Mouse (Mus musculus) midbrain, postnatal 0 days (tissue): ENCODE data around the gene Topaz1. TPM values are rescaled to one million over a fixed set of nuclear protein-coding genes. Genes with fewer than 3 reads are reported as not detected.

Experiments used
- ATAC-seq: fragments of 200-750 bp; cut with Nextera tagmentation; 2 replicates; pipeline ENCODE4 v1.8.0; 2017; ENCODE audit warnings: moderate number of reproducible peaks, mild to moderate bottlenecking, moderate TSS enrichment, moderate library complexity; ENCODE audit not compliant: low FRiP score
- DNase-seq: peaks from one replicate; pipeline ENCODE4 v3.0.0-alpha.2; 2015; ENCODE audit warnings: low spot score
- H3K27ac ChIP-seq: fragments of 300-500 bp; sonication (generic); 2 replicates; pipeline ENCODE4 v1.5.1; 2014; ENCODE audit warnings: low read depth, mild to moderate bottlenecking, low read length, mixed read lengths
- H3K27me3 ChIP-seq: fragments of 300-500 bp; sonication (generic); 2 replicates; pipeline ENCODE4 v1.6.1; 2014; ENCODE audit warnings: low read length, control low read depth, mixed read lengths; ENCODE audit not compliant: insufficient read depth
- H3K36me3 ChIP-seq: fragments of 300-500 bp; sonication (generic); 2 replicates; pipeline ENCODE4 v1.6.1; 2014; ENCODE audit warnings: low read length, control low read depth, mixed read lengths; ENCODE audit not compliant: insufficient read depth
- H3K4me1 ChIP-seq: fragments of 300-500 bp; sonication (generic); 2 replicates; pipeline ENCODE4 v1.6.1; 2014; ENCODE audit warnings: mild to moderate bottlenecking, control low read depth, antibody characterized with exemption, low read length, mixed read lengths; ENCODE audit not compliant: insufficient read depth
- H3K4me2 ChIP-seq: fragments of 300-500 bp; sonication (generic); 2 replicates; pipeline ENCODE4 v1.6.1; 2014; ENCODE audit warnings: low read depth, mild to moderate bottlenecking, low read length, mixed read lengths; ENCODE audit not compliant: poor library complexity, severe bottlenecking
- H3K4me3 ChIP-seq: fragments of 300-500 bp; sonication (generic); 2 replicates; pipeline ENCODE4 v1.5.1; 2014; ENCODE audit warnings: low read depth, mild to moderate bottlenecking, low read length, moderate library complexity
- H3K9ac ChIP-seq: fragments of 300-500 bp; sonication (generic); replicated peaks from 2 replicates; pipeline ENCODE4 v1.6.1; 2014; ENCODE audit warnings: mild to moderate bottlenecking, low read length, moderate library complexity, mixed read lengths; ENCODE audit not compliant: poor library complexity, severe bottlenecking
- H3K9me3 ChIP-seq: fragments of 300-500 bp; sonication (generic); 2 replicates; pipeline ENCODE4 v1.6.1; 2016; ENCODE audit warnings: low read length, control low read depth
- CTCF ChIP-seq: IDR thresholded peaks from 2 replicates; pipeline ENCODE4 v1.5.1; 2016; ENCODE audit warnings: antibody characterized with exemption, mild to moderate bottlenecking
- WGBS: fragments of 180-500 bp; shearing (Covaris S2); extraction: QIAGEN DNeasy Blood & Tissue Kit; methylation state at CpG from one replicate; pipeline ENCODE4 v1.1.7; 2014; 5-methylcytosine and 5-hydroxymethylcytosine counted together
- polyA plus RNA-seq: library from polyadenylated mRNA; unstranded; fragments of >200 nt; fragmentation: Nextera tagmentation; extraction: Ambion mirVana; gene quantifications from 2 replicates; pipeline ENCODE4 v1.2.1, GENCODE M21; 2015
- total RNA-seq: library from RNA; depleted of rRNA; stranded (reverse); fragments of >200 nt; gene quantifications from 2 replicates; pipeline ENCODE4 v1.2.3, GENCODE M21; 2014; rRNA removed

Topaz1 gene
- not detected in 2 replicates for total RNA-seq
- not detected in 2 replicates for polyA plus RNA-seq

DNA sequence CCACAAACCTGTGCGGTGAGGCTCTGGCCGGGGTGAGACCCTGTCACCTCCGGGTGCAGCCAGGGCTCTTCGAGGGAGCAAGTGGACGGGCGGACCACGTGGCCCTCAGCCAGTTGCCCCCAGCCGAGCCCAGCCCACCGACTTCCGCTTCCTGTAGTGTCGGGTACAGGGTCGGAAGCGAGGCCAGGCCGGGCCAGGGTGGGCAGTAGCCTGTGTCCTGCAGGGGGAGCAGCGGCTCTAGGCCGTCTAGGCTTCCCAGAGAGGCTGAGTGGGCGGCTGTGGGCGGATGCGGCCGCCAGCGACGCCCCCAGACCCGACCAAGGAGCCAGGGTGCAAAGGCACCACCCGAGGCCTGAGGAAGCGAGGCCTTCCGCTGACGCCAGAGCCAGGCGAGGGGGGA is at the start of gene Topaz1:
TSS of gene Topaz1 (plus strand) at position 287 of the 400 bp plus-strand sequence.
- H3K27me3 ChIP-seq = no peaks in the 10 kb centered on the region
- H3K9ac ChIP-seq = no peak within 1 kb of the TSS
- no peaks in the 10 kb centered on the region for H3K4me1 ChIP-seq
- TF ChIP-seq CTCF = no peak
- no peaks in the 10 kb centered on the region for H3K36me3 ChIP-seq
- 69% methylated on average over 28 of the region's 28 CpGs for WGBS
- H3K9me3 ChIP-seq = no peaks in the 10 kb centered on the region
- no peak within 1 kb of the TSS for H3K27ac ChIP-seq
- DNase-seq (no peak), ATAC-seq (no peak)
- H3K4me3 ChIP-seq = no peak within 1 kb of the TSS
- H3K4me2 ChIP-seq = no peak within 1 kb of the TSS

DNA sequence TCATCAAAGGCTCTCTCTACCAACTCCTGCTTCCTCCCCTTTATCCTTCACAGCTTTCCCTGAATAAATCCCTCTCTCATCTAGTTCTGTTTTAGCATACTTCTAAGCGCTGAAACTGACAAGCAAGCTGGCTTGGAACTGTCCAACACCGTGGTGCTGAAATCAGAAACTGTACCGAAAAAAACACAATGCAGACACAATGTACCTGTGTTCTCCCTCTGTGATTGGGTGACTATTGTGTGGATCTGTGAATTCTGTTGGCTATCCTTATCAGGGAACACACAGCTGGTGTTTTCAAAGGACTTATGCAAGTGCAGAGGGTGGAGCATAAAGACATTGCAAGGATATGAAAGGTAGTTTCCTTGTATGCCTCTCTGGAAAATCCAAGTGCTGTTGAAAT is 45.3 kb upstream of the Topaz1 start:
- 6% methylated on average over 3 of the region's 3 CpGs for WGBS
- no peak for DNase-seq
- no peak for TF ChIP-seq CTCF

DNA sequence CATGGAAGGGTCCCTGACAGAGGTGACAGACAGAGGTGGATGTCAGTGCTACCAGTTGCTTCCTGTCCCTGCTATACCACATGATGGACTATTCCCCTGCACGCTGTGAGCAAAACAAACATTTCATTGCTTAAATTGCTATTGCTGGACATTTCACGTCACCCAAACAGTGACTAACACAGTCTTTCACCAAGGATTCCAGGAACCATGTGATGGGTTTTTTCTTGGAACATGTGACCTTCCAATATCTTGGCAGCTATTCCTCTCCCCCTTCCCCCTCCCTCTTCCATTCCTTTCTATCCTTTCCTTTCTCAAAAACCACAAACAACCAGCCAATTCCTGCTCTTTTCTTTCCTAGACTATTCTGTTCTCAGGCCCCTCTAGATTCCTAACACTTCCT is 33.3 kb upstream of the Topaz1 start:
- Histone ChIP-seq H3K9ac (no peak overlapping the region), H3K4me3 (no peak overlapping the region), H3K4me1 (no peaks in the 10 kb centered on the region), H3K4me2 (no peak overlapping the region), H3K27me3 (no peaks in the 10 kb centered on the region), H3K36me3 (no peaks in the 10 kb centered on the region), H3K27ac (no peak overlapping the region), H3K9me3 (no peaks in the 10 kb centered on the region)
- TF ChIP-seq CTCF = no peak
- no peak for ATAC-seq
- no peak for DNase-seq
- WGBS = 61% methylated on average over 2 of the region's 2 CpGs

More for the DNA sequence above, 45.3 kb upstream of the Topaz1 start:
- no peaks in the 10 kb centered on the region for H3K27me3 ChIP-seq
- no peak overlapping the region for H3K9ac ChIP-seq
- H3K36me3 ChIP-seq = no peaks in the 10 kb centered on the region
- H3K27ac ChIP-seq = no peak overlapping the region
- H3K4me2 ChIP-seq = no peak overlapping the region
- no peak overlapping the region for H3K4me3 ChIP-seq
- H3K4me1 ChIP-seq = no peaks in the 10 kb centered on the region
- H3K9me3 ChIP-seq = no peaks in the 10 kb centered on the region
- ATAC-seq = no peak

DNA sequence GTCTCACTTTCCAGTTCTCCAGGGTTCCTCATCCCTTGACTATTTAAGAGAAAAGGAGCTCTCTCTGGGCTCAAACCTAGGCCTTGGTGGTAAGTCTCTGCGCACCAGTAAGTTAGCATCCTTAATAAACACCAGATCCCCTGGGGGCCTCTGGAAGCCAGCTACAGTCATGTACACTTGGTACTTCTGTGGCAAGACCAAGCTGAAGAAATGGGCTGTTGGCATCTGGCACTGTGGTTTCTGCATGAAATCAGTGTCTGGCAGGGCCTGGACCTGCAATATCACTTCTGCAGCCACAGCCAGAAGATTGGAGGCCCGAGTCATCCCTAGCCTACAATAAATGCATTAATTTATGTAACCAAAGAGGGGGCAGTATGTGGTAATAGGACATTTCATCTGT is 32.1 kb upstream of the Topaz1 start:
- H3K4me2 ChIP-seq = no peak overlapping the region
- no peak overlapping the region for H3K27ac ChIP-seq
- WGBS = 93% methylated on average over 2 of the region's 2 CpGs
- no peak for TF ChIP-seq CTCF
- H3K9ac ChIP-seq = no peak overlapping the region
- H3K9me3 ChIP-seq = no peaks in the 10 kb centered on the region
- no peaks in the 10 kb centered on the region for H3K27me3 ChIP-seq
- DNase-seq (no peak), ATAC-seq (no peak)
- H3K36me3 ChIP-seq = no peaks in the 10 kb centered on the region
- no peak overlapping the region for H3K4me3 ChIP-seq
- H3K4me1 ChIP-seq = no peaks in the 10 kb centered on the region

DNA sequence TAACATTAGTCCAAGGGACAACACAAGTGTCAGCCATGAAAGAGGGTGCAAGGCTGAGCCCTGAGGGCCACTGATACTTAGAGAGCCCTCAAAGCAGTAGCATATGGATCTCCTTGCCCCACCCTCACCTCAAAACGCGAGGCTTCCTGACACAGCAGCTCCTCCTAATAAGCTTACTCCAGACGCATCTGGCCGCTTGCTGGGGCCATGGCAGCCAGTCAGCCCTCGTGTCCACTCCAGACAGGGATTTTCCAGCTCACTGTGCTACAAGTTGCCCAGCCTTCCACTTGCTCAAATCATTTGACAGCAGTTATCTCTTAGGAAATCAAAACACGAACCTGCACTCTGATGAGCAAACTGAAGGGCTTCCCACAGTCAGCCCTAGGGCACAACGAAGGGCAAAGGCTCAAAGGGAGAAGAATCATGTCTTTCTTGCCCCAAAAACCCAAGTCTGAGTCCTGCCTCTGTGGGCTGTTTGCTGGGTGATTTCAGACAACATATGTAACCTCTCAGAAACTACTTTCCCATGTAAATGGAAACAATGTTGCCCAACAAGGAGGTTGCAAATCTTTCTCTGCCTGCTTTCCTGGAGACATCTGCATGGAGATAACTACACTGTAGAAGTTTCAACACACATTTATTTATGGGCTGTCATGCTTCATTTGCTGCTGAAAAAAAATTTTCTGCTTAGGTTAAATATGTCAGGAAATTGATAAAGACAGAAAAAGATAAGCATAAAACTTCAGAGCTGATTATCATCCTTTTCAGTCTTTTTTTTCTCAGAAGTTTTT is 30.8 kb upstream of the Topaz1 start:
- H3K4me3 ChIP-seq = no peak overlapping the region
- H3K27ac ChIP-seq = no peak overlapping the region
- H3K4me2 ChIP-seq = no peak overlapping the region
- TF ChIP-seq CTCF = no peak
- no peaks in the 10 kb centered on the region for H3K4me1 ChIP-seq
- no peak for ATAC-seq
- H3K9me3 ChIP-seq = no peaks in the 10 kb centered on the region
- 31% methylated on average over 7 of the region's 7 CpGs for WGBS
- H3K27me3 ChIP-seq = no peaks in the 10 kb centered on the region
- H3K36me3 ChIP-seq = no peaks in the 10 kb centered on the region
- no peak overlapping the region for H3K9ac ChIP-seq
- DNase-seq = no peak

DNA sequence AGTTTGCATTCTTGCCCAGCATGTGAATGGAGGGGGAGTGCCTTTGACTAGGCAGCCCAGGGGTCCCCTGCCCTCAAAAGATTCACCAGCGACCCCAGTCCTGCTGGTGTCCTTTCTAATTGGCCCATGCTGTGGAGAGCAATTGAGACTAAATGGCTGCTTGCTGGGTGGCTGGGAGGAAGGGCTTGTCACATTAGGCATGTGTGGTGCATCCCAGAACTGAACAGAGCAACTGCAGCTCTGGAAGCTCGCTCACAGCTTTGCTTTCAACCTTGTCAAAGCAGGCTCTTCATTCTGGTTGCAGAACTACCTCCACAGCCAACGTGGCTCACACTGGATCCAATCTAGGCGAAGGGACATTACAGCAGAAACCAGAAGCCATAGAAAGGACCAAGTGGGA is 24.9 kb upstream of the Topaz1 start:
- ATAC-seq (no peak), DNase-seq (no peak)
- Histone ChIP-seq H3K27ac (no peak overlapping the region), H3K4me3 (no peak overlapping the region), H3K4me1 (no peaks in the 10 kb centered on the region), H3K9me3 (no peaks in the 10 kb centered on the region), H3K27me3 (0 out of 2 replicates have a peak, but pooled peaks cover 5% of the 10 kb centered on the region), H3K36me3 (no peaks in the 10 kb centered on the region), H3K9ac (no peak overlapping the region), H3K4me2 (no peak overlapping the region)
- no peak for TF ChIP-seq CTCF
- 19% methylated on average over 4 of the region's 4 CpGs for WGBS
